Mouse (Mus musculus): Measurements from ENCODE around the gene Tubd1.

The Tubd1 gene

DNA sequence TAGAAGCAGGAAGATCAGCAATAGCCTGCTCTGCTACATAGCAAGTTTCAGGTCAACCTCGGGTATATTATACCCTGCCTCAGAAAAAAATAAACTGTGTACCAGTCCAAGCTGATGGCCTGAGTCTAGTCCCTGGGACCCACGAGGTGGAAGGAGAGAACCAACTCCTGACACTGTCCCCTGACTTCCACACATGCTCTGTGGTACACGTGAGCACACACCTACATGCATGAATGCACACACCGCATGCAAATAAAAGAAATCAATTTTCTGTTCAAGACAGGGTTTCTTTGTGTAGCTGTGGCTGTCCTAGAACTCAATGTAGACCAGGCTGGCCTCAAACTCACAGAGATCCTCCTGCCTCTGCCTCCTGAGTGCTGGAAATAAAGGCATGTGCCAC, 13.5 kb downstream of the Tubd1 start:
- no peak for DNase-seq (ENCODE audit: low read depth)

DNA sequence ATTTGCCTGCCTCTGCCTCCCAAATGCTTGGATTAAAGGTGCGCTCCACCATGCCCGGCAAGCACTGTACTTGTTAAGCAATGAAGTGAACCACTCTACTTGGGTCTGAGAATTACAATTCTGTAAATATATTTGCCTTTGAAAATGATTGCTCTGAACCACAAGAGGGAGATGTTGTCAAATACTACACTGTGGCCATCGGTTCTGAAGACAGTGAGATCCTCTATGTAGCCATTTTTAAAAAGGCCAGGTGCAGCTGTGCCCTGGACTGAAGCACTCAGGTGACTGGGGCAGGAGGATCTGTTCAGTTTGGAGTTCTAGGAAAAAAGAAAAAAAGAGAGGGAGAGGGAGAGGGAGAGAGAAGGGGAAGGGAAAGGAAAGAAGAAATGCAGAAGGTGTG, 23.6 kb downstream of the Tubd1 start:
- no peak for DNase-seq (ENCODE audit: low read depth)

DNA sequence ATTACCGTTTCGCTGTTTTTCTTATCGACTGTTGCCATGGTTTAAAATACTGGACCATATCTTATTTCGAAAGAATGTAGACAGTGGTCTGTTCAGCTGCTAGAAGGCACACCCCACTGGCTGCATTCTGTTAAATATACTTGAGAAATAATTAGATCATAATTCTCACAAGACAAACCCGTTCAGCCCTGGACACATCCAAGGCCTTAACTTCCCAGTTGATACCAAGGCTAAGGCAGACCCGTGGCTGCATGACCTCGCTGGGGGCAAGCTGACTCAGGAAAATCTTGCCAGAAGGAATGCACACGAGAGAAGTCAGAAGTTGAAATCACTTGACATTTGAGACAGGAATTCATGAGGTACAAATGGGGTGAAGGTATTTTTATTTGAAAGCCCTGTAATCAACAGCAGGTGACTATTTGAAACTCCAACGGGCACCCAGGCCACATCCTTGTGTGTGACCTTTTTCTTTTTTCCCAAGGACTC, 25.5 kb downstream of the Tubd1 start:
- no peak for DNase-seq (ENCODE audit: low read depth)

DNA sequence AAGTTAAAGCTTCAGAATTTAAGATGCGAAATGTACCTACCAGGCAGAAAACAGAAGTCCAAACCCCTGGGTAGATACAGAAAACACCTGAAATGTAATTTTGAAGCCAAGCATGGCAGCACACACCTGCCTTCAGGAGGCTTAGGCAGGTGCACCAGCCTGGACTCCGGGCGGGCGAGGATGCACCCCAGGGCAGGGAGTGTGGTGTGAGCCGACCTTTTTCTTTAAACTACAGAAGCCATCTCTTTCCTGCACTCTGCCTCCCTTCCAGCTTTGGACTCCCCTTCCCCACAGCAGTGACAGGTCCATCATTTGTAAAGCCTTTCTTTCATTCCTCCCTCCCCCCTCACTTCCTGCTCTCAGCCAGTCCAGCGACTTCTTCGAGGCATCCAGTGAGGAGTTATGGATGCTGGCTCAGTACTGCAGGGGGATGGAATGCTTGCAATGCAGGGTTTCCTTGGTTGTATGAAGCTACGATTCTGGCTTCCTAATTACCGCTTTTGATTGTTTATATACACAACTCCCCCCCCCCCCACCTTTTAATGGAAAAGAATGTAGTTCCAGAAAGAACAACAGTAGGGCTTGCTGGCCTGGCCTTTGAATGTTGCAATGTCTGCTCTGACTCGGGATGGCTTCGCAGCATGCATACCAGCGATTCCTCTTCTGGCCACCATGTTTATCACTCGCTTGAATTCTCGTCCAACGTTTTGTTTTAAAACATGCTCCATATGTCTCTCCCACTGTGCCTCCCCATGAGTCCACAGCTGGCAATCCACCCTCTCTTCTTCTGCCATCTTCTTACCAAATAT, 26.5 kb downstream of the Tubd1 start:
- no peak for DNase-seq (ENCODE audit: low read depth)

DNA sequence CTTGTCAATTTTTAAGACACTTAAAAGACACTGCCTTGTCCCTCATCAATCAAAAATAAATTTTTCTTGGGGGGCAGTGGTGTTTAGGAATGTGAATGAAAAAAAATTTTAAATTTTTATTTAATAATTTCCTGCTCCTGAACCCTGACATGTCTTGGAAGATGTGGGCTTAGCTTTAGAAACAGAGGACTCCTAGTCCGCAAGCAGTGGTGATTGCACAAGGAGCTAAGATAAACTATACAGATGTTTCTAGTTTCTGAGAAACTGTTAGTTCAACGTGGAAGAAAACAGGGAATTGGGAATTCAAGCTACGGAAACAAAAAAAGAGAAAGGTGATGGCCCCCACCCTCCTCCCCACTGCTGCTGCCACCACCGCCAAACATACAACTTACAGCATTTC, 27.1 kb downstream of the Tubd1 start:
- DNase-seq (ENCODE audit: low read depth), result no peak

DNA sequence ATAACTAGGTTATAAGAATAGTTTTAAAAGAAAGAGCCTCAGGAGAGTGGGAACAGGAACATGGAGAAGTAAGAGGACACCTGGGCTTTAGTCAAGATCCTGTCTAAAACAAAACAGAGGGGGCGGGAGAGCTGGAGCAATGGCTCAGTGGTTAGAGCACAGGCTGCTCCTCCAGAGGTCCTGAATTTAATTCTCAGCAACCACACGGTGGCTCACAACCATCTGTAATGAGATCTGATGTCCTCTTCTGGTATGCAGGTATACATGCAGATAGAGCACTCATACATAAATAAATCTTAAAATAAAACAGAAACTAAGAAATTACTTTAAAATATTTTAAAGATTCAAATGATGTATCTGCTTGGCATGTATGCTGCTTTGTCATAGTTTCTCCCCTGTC, 27.8 kb downstream of the Tubd1 start:
- no peak for DNase-seq (ENCODE audit: low read depth)

DNA sequence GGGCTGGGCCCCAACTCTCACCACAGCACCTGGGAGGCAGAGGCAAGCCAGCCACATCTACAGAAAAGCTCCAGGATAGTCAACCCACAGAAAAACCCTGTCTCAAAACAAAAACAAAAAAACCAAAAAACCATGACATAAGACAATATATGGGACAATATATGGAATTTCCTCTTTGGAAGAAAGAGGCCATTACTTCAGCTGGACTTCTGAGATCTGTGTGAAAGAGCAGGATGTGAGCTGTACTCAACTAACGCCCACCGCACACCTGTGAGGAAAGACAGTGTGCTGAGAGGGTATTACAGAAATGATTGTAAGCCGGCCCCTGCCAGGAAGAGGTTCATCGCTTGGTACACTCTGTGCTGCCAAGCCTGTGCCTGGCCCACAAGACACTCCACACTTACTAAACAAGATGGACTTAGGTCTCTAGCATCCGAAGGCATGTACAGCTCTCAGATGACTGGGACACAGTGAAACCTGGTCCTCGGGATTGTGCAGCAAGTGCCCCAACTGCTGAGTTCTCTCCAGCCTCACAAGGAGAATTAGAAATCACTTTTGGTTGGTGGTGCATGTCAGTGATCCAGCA, 28.9 kb downstream of the Tubd1 start:
- DNase-seq (ENCODE audit: low read depth), result no peak

DNA sequence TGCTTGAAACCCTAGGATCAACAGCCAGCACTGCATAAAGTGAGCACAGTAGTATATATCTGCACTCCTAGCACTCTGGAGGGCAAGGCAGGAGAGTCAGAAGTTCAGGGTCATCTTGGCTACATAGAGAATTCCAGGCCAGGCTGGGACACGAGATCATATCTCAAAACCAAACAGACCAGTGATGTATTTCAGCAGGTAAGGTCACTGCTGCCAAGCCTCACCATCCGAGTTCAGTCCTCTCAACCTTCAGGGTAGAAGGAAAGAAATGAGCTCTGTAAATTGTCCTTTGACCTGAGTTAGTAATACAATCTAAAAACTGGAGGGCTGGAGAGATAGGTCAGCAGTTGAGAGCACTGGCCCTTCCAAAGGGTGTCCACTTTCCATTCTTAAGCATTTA, 29.6 kb downstream of the Tubd1 start:
- no peak for DNase-seq (ENCODE audit: low read depth)

DNA sequence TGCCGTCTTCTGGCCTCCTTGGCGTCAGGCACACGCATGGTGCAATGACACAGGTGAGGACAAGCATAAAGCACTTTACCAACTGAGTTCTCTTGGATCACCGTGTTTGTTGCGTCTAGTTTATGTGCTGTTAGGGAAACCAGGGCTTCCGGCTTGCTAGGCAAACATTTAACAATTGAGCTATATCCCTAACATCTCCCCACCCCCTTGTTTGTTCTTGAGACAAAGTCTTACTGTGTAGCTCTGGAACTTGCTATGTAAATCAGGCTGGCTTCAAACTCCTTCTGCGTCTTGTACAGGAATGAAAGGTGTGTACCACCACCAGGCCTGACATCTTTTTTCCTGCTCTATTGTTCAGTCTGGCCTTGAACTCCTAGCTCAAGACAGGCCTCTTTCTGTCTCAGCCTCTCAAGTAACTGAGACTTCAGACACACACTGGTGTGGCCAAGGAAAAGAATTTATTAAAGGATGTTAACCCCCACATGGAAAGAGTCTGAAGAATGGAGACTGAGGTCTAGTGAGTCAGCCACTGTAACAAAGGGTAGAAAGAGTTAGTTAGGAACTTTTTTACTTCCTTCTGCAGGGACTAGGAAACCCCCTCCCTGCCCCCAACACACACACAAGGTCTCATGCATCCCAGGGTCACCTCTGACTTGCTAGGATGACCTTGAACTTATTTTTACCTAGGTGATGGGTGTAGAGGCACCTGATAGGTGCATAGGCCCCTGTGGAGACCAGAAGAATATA, 31.0 kb downstream of the Tubd1 start:
- no peak for DNase-seq (ENCODE audit: low read depth)

DNA sequence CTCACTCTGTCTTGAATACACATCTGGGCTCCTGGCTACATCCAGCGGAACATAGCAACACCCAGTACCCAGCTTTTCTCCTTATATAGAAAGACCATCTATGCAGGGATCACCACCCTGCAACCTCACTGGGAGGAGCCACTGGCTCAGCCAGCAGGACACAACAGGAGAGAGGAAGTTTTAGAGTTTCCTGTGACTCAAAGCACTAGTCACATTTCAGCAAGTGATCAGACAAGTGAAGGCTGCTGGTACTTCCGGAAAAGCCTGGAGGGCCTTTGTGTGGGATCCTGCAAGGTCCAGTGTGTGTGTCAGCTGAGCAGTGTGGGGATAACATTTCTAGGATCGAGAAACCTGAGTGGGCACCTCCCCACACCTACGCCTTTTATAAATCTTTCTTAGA, 32.4 kb downstream of the Tubd1 start:
- no peak for DNase-seq (ENCODE audit: low read depth)

DNA sequence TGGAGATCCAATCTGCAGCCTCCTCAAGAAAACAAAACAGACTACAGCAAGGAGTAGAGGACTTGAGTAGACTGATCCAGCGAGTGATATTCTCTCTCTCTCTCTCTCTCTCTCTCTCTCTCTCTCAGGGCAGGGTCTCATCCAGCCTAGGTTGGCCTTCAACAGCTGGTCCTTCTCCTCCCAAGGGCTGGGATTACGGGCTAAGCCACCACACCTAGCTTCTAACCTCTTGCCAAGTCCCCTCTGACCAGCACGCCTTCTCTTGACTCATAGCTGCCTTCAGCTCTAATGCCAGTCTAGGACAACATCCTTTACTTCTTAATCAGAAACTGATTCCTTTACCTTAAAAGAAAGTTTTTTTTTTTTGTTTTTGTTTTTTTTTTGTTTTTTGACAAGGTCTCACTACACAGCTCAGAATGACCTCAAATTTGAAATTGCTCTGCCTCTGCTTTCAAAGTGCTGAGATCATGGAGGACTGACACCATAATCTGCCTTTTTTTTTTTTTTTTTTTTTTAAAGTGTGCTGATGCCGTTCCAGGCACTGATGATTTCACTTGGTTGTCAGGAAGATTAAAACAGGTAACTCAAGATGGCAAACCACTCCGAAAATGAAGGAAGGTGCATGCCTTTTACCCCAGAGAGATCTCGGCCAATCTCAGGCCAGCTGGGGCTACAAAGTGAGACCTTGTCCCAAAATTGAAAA, 33.5 kb downstream of the Tubd1 start:
- no peak for DNase-seq (ENCODE audit: low read depth)

DNA sequence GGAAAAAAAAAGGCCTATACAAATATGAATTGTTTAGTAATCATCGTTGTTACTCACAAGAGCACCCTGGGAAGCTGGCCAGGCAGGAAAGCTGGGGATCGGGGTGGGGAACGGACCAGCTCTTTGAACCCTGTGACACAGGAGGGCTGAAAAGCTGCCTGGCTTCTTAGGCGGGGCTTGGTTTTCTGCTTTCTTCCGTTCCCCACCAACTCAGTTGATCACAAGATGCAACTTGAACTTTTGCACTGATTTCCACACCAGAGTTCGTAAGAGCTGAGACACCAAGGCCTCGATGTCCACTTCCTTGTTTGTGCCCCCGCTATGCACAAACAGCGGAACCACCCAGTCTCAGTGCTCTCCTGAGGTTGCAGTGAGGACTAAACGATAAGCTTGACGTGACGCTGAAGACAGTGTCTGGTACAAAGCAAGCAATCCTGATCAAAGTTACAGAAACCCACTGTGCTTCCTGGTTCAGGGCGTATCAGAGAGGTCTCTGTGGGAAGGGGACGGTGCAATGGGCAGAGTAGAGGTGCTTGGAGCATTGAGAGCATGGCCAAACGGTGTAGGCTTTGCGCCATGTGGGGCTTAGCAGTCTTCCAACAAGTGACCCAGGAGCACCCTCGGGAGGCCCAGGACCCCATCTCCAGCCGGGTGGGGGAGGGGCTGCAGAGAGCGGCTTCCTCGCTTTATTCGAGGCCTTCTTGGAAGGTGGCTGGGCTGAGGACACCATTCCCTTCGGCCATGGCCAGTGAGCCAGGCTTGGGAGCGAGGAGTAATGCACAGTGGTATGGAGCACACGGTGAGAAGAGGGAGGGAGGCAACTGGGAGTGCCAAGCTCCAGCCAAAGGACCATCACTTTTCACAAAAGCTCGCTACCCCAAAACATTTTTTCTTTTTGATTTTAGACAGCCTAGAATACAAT, 34.3 kb downstream of the Tubd1 start:
- no peak for DNase-seq (ENCODE audit: low read depth)

DNA sequence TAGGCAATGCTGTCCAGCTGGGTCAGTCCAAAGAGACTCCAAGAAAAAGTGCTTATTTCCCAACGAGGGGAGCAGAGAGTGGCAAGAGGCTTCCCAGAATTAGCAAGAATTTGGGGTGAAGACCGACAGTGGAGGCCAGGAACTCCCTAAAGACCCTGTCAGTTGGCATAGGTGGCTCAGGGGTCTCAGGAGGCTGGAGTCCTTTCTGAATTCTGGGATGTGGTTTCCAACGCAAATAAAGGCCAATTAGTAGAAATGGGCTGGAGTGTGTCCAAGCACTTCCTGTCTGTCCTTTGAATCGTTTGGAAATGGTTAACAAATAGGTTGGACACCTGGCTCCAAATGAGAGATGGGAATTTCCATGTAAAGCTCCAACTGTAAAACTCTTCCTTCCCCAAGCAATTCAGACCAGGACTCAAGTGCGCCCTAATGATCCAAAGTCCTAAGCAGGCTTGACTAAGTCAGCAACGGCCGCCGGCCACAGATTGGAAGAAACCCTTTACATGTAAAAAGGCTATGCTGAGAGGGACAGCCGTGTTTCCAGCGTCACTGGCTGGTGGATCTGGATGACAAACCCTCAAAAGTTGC, 35.0 kb downstream of the Tubd1 start:
- no peak for DNase-seq (ENCODE audit: low read depth)

DNA sequence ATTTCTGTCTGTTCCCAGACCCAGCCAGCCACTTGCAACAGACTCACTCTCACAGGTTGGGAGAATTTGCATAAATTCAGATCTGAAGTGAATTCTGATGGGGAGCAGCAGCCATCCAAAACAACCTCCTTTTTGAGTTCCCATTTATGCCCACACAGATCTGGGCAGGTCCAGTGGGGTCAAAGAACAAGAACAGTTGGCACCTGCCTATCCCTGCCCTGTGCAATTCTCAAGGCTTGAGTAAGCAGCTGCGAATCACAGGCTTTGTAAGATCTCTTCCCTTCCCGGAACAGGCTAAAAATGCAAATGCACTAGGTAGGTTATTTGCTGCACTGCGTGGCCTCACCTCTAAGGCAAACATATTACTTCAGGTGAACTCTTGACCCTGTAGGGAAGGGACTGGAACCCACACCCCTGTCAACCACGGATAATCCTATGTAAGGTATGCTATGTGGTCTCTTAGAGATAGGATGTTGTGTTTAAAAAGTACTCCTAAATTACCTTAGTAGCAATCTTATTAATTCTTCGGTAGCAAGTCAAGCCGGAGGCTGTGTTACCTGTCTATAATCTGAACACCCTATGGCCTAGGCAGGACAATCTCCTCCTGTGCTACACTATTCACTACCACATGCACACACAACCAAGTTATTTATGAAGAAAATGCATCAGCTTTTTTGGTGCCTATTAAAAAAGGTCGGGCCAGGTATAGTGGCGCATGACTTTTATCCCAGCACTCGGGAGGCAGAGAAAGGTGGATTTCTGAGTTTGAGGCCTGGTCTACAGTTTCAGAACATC, 35.7 kb downstream of the Tubd1 start:
- no peak for DNase-seq (ENCODE audit: low read depth)

DNA sequence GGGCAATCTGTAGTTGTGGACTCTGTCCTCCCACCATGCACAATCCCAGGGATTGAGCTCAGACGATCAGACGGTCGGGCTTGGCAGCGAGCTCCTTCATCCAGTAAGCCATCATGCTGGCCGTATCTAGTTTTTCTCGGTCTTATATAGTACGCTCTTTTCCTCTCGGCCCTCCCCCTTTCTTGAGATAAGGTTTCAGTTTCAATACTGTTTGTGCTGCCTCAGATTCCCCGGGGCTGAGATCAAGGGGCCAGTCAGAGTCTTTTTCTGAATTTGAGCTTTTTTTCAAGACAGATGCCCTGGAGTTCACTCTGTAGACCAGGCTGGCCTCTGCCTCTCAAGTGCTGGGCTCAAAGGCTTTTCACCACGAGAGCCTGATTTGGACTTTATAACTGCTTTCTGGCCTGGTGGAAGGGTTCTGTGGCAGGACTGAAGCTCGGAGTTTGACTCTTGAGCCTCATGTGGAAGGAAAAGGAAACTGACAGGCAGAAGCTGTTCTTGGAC, 36.5 kb downstream of the Tubd1 start:
- DNase-seq (ENCODE audit: low read depth), result peak; percentile 59

DNA sequence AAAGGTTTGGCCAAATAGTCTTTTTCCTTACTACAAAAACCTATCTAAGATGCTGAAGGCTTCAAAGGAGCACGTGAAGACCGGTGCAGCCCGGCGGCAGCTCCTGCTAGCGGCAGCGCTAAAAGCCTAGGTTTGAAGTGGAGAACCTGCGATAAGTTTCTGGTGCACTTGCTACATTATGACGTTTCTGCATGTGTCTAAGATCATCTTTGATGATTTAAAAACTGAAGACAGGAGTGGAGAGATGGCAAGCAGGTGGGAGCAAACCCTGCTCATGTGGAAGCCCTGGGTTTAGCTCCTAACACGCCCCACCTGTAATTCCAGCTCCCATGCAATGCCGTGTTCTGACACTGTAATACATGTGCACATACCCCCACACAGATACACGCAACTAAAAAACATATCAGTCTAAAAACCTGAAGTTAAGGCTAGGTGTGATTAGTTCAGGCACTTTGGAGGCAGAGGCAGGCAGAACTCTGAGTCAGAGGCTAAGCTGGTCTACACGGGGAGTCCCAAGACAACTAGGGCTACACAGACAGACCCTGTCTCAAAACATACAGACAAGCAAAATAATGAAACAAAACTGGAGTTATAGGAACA, 37.3 kb downstream of the Tubd1 start:
- DNase-seq (ENCODE audit: low read depth), result no peak

DNA sequence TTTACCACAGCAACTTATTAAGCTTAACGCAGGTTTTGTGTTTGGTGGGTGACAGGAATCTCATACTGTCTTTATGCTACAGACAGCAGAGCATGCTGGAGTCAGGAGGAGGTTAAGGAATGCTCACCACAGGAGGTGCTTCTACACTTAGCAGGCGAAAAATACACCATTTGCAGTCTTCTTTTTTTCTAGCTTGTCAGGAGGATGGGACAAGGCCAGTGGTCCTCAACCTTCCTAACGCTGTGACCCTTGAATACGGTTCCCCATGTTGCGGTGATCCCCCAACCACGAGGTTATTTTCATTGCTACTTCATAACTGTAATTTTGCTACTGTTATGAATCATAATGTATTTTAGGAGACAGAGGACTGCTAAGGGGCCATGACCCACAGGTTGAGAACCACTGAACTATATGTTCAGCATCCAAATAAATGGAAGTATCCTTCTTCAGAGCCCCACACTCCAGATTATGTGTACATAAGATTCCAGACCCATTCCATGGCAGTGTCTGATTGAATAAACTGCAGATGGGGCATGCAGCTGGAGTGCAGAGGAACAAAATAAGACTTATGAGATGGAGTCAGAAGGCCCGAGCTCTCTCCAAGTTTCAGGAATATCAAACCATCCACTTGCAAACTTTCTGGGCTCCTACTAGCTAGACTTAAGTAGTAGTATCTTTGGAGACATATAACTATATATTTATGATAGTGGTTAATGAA, 37.9 kb downstream of the Tubd1 start:
- no peak for DNase-seq (ENCODE audit: low read depth)

DNA sequence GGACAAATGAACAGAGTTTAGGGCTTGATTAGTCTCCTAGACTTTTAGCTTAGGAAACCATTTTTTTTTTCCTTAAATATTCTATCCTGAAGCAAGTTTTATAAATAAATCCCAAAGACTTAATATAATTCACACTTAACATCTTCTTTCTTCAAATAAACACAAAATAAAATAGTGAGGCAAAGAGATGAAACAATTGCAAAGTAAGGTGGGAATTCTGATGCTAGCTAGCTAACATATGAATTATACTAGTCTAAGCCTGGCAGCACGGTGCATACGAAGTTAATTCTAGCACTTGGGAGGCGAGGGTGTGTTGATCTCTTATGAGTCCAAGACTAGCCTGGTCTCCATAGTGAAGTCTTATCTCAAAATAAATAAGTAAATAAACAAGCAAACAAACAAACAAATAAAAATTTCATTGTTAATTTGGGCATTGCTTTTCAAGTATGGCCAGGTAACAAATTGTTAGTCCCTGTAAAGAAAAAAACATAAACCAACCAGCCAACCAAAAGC, 38.6 kb downstream of the Tubd1 start:
- DNase-seq (ENCODE audit: low read depth), result no peak

Measured in c-Kit-positive CD71-negative TER-119-negative erythroid progenitor cells, embryonic 14.5 days (primary cell).